Mouse (Mus musculus) brain, embryonic 14.5 days (tissue): ENCODE data around the gene Gm49486.

ENCODE experiments used
- CTCF ChIP-seq: fragments of 200-500 bp; IDR thresholded peaks from 2 replicates; pipeline ENCODE4 v1.5.1; 2012; ENCODE audit warnings: inconsistent platforms, mild to moderate bottlenecking, moderate library complexity, borderline replicate concordance; ENCODE audit not compliant: insufficient read depth, insufficient read length; ENCODE audit errors: extremely low read depth
- POLR2A ChIP-seq: fragments of 200-500 bp; IDR thresholded peaks from 2 replicates; pipeline ENCODE4 v1.6.1; 2012; ENCODE audit warnings: mild to moderate bottlenecking, inconsistent platforms, borderline replicate concordance; ENCODE audit not compliant: poor library complexity, insufficient read depth, insufficient read length, severe bottlenecking; ENCODE audit errors: extremely low read depth

DNA sequence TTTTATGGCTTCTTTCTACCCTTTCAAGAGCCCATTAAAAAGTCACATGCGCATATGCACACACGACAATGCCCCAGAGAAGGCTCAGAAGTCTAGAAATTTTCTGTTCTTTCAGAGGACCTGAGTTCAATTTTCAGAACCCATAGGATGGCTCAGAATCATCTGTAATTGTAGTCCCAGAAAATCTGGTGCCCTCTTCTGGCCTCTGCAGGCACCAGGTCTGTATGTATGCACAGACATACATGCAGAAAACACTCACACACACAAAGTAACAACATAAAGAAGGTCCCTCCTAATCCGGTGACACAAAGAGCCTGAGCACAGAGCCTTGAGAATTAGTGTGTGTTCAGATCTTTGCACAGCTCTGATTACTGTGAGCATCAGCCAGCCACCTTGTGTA lies 61.1 kb downstream of the Gm49486 start:
- TF ChIP-seq CTCF (no peak), POLR2A (no peak)
